Mouse (Mus musculus) lung, adult 2 months (tissue): ENCODE results near the gene Prkag1. TPM values are rescaled to one million over a fixed set of nuclear protein-coding genes. Genes with fewer than 3 reads are reported as not detected.
A peak's percentile ranks its signal among the peaks of the same experiment; 100 is the strongest.

Source experiments
- DNase-seq: peaks from one replicate; pipeline ENCODE4 v3.0.0; 2022
- H3K4me1 ChIP-seq: fragments of 200-500 bp; 2 replicates; pipeline ENCODE4 v1.6.1; 2011; ENCODE audit warnings: low read length; ENCODE audit not compliant: control insufficient read depth, insufficient read depth
- H3K4me3 ChIP-seq: fragments of 200-500 bp; replicated peaks from 2 replicates; pipeline ENCODE3; 2011; ENCODE audit warnings: low read depth, mild to moderate bottlenecking, control low read depth, low read length; ENCODE audit errors: extremely low read depth
- CTCF ChIP-seq: fragments of 200-500 bp; IDR thresholded peaks from 2 replicates; pipeline ENCODE4 v1.5.1; 2011; ENCODE audit warnings: mild to moderate bottlenecking, low read length, control low read depth; ENCODE audit not compliant: insufficient read depth
- POLR2A ChIP-seq: fragments of 200-500 bp; IDR thresholded peaks from 2 replicates; pipeline ENCODE4 v1.6.1; 2011; ENCODE audit warnings: low read depth, mild to moderate bottlenecking, control low read depth, low read length, borderline replicate concordance; ENCODE audit errors: extremely low read depth
- WGBS: fragments of 180-500 bp; shearing (Covaris S2); methylation state at CpG from one replicate; pipeline ENCODE4 v1.1.7; 2018; 5-methylcytosine and 5-hydroxymethylcytosine counted together
- polyA plus RNA-seq: library from polyadenylated mRNA; depleted of rRNA; stranded (reverse); fragments of >200 nt; gene quantifications from 2 replicates; pipeline ENCODE4 v1.2.3, GENCODE M21; 2012; rRNA removed

The Prkag1 gene
- polyA plus RNA-seq, 1 experiment: 62.8 TPM

DNA sequence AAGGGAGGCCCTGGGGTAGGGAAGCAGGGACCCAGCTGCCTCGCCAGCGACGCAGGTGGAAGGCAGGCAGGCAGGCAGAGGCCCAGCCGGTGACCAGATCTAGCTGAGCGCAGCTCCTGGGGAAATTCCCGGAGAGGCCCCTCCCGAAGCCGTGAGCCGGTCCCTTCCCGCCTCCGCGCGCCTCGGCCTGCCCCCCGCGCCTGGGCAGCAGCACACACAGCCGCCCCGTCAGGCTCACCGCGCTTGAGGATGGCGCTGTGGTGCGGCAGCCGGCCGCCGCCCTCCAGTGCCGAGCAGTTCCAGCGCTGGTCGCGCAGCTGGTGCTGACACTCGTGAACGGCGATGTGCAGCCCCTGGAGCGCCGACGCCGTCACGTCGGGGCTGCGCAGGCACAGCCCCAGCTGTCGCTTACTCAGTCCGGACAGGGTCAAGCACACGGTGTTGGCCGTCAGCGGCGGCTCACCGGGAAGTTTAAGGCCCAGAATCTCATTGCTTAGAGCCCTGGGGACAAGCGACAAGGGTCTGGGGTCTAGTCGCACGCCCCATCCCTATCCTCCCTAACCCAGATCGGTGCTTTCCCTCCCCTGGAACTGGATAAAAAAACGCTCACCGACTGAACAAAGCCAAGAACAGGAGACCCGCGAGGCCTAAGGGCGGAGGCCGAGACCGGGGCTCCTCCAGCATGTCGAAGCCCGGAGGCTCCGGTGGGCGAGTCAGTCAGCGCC lies 54.9 kb downstream of the Prkag1 start:
- peak; percentile 30 for DNase-seq
- 2% methylated on average over 62 of the region's 62 CpGs for WGBS
- Histone ChIP-seq H3K4me3 (no peak overlapping the region), H3K4me1 (peaks cover 3% of the 10 kb centered on the region; the same call in 1 of the 2 replicates)
- TF ChIP-seq POLR2A (no peak), CTCF (no peak)

DNA sequence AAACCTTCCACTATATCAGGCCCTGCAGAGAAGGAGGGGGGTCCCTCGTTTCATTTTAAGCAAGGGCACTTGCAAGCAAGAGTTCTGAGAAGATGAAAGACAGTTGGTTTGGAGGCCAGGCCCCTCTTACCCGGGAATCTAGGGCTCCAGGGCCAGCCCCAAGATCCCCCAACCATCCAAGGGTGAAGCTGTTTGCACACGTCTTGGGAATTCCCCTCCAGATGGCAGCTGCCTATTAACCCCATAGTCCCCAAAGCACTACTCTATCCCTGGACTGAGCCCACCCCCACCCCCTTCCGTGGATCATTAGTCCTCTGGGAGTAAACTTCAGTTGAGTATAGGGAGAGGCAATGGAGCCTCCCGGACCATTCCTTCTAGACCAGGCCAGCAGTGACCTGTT lies 55.8 kb downstream of the Prkag1 start:
- no peak for DNase-seq
- no peak for TF ChIP-seq POLR2A
- TF ChIP-seq CTCF: no peak
- Histone ChIP-seq H3K4me3 (no peak overlapping the region), H3K4me1 (peaks cover 3% of the 10 kb centered on the region; the same call in 1 of the 2 replicates)
- WGBS: 19% methylated on average over 5 of the region's 5 CpGs

GRCm38 (mm10) chr15:98774096-98774495 lies 57.2 kb downstream of the Prkag1 start:
- no peak for DNase-seq
- H3K4me1 ChIP-seq: peaks cover 3% of the 10 kb centered on the region; the same call in 1 of the 2 replicates
- WGBS: 56% methylated on average over 15 of the region's 15 CpGs
- H3K4me3 ChIP-seq: no peak overlapping the region
- no peak for TF ChIP-seq POLR2A
- TF ChIP-seq CTCF: no peak

GRCm38 (mm10) chr15:98772511-98773211 lies 58.7 kb downstream of the Prkag1 start:
- DNase-seq: peak; percentile 23
- peaks cover 3% of the 10 kb centered on the region; the same call in 1 of the 2 replicates for H3K4me1 ChIP-seq
- WGBS: 8% methylated on average over 36 of the region's 36 CpGs
- peak overlapping the region; percentile 55 for H3K4me3 ChIP-seq
- TF ChIP-seq POLR2A (no peak), CTCF (no peak)

DNA sequence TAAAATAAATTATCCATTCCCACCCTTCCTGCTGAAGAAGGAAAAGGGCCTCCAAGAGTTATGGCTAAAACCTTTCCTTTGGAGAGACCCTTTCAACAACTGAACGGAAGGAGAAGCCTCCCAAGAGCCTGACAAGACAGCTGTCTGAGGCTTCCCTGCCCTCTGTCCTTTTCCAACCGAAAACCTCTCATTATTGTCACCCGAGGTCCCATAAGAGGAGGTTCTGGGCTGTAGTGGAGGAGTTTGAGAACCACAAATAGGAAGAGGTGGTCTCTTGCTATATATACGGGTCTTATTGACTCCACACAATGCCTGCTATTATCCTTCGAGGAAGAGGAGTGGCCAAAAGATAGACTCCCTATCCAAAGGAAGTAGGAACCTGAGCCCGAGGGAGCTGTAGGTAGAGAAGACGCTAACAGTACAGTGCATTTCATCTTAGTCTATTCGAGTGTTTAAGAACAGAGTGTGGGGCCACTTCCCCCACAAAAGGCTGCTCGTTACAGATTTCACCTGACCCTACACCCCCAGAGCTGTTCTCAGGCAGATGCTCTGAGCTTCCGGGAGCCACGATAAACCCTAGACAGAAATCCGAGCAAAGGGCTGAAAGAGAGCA lies 59.4 kb downstream of the Prkag1 start:
- 16% methylated on average over 12 of the region's 12 CpGs for WGBS
- DNase-seq: no peak
- H3K4me3 ChIP-seq: peak overlapping the region; percentile 8
- peaks cover 3% of the 10 kb centered on the region; the same call in 1 of the 2 replicates for H3K4me1 ChIP-seq
- TF ChIP-seq POLR2A (no peak), CTCF (no peak)

DNA sequence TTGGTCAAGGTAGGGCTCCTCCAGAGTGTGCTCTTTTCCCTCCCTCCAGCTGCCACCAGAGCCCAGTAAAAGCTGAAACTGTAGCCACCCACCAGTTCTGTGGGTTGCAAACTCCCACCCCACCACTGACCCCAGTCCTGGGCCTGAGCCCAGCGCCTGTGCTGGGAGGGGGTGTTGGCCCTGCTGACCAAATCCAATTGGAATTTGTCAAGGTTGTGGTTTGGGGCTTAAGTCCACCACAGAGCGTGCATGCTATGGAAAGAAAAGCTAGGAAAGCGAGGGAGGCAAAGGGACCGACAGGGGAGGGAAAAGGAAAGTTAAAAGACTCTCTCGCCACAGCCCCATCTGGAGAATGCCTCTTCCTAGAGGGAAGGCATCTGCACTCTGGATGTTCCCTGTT lies 63.1 kb downstream of the Prkag1 start:
- WGBS: 55% methylated on average over 5 of the region's 5 CpGs
- no peak overlapping the region for H3K4me3 ChIP-seq
- peaks cover 3% of the 10 kb centered on the region for H3K4me1 ChIP-seq
- no peak for DNase-seq
- no peak for TF ChIP-seq POLR2A
- TF ChIP-seq CTCF: no peak

- DNase-seq: no peak
- H3K4me1 ChIP-seq: peaks cover 6% of the 10 kb centered on the region
- WGBS: 69% methylated on average over 4 of the region's 4 CpGs
- no peak overlapping the region for H3K4me3 ChIP-seq
- no peak for TF ChIP-seq CTCF
- no peak for TF ChIP-seq POLR2A
Observed at GRCm38 (mm10) chr15:98765929-98766328, 65.4 kb downstream of the Prkag1 start.

Other genes with a start within 250 kb of the Prkag1 start
- gene Adcy6, start 221.4 kb downstream of the Prkag1 start, polyA plus RNA-seq: 52.3 and 62.8 TPM in 2 replicates
- gene Cacnb3, start 200.7 kb downstream of the Prkag1 start, polyA plus RNA-seq: 34.1 and 37.1 TPM in 2 replicates
- 28.4 and 38.9 TPM in 2 replicates for gene Ddx23, start 168.6 kb downstream of the Prkag1 start, polyA plus RNA-seq
- gene Rnd1, start 154.1 kb downstream of the Prkag1 start, polyA plus RNA-seq: 19.6 and 23.6 TPM in 2 replicates
- 3.1 and 3.6 TPM in 2 replicates for gene Ccdc65, start 123.3 kb downstream of the Prkag1 start, polyA plus RNA-seq
- gene Fkbp11, start 103.3 kb downstream of the Prkag1 start, polyA plus RNA-seq: 11.1 and 12.5 TPM in 2 replicates
- gene Arf3, start 68.3 kb downstream of the Prkag1 start, polyA plus RNA-seq: 110 and 166 TPM in 2 replicates
- 21.8 and 37.4 TPM in 2 replicates for gene Wnt10b, start 53.4 kb downstream of the Prkag1 start, polyA plus RNA-seq
- not detected in 2 replicates for gene Wnt1, start 41.7 kb downstream of the Prkag1 start, polyA plus RNA-seq
- 0.21 and 0.31 TPM in 2 replicates for gene Ddn, start 22.0 kb downstream of the Prkag1 start, polyA plus RNA-seq
- 24.7 and 36.0 TPM in 2 replicates for gene Kmt2d, start 39.7 kb upstream of the Prkag1 start, polyA plus RNA-seq
- gene Rhebl1, start 63.0 kb upstream of the Prkag1 start, polyA plus RNA-seq: 5.4 and 5.6 TPM in 2 replicates
- 2.5 and 2.8 TPM in 2 replicates for gene Dhh, start 67.0 kb upstream of the Prkag1 start, polyA plus RNA-seq
- 56.0 and 72.1 TPM in 2 replicates for gene Lmbr1l, start 86.7 kb upstream of the Prkag1 start, polyA plus RNA-seq
- gene Tuba1b, start 103.0 kb upstream of the Prkag1 start, polyA plus RNA-seq: 1,081 and 1,265 TPM in 2 replicates
- 0.17 and 298 TPM in 2 replicates for gene Gm49450, start 122.0 kb upstream of the Prkag1 start, polyA plus RNA-seq
- gene Tuba1a, start 122.2 kb upstream of the Prkag1 start, polyA plus RNA-seq: 617 and 959 TPM in 2 replicates
- 72.7 and 91.7 TPM in 2 replicates for gene Tuba1c, start 198.4 kb upstream of the Prkag1 start, polyA plus RNA-seq
- gene Prph, start 223.7 kb upstream of the Prkag1 start, polyA plus RNA-seq: 0.71 and 1.0 TPM in 2 replicates
- 0.84 and 1.3 TPM in 2 replicates for gene Troap, start 243.1 kb upstream of the Prkag1 start, polyA plus RNA-seq